Mouse (Mus musculus) CD4-positive, CD25-positive, alpha-beta regulatory T cell, adult 4 months (primary cell): Measurements from ENCODE around the gene Arhgef18. TPM values are rescaled to one million over a fixed set of nuclear protein-coding genes. Genes with fewer than 3 reads are reported as not detected.
A peak's percentile ranks its signal among the peaks of the same experiment; 100 is the strongest.

Experiments
- ATAC-seq: one replicate; pipeline ENCODE4 v1.8.0; 2017
- polyA plus RNA-seq, 2 experiments: library from polyadenylated mRNA; unstranded; fragments of 100-300 nt; shearing (Covaris generic); gene quantifications; one replicate each; pipeline ENCODE4 v1.2.1; 2017

The Arhgef18 gene
- polyA plus RNA-seq, 2 experiments from 2014 or later = 27.6 to 35.8 TPM

DNA sequence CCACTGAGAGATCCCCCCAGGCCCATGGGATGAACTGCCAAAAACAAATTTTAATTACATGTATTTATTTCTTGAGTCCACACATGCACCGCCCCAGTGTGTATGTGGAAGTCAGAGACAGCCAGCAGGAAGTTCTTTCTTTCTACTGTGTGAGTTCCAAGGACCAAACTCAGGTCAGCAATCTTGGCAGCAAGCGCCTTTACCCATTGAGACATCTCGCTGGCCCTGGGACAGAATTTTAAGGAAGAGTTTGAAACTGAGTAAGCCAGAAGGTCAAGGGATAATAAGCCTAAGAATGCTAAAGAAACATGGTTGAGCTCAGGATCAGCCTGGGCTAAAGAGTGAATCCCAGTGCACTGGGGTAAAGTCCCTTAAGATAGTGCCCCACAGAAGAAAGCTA, 4.8 kb downstream of the Arhgef18 start:
- ATAC-seq = no peak

DNA sequence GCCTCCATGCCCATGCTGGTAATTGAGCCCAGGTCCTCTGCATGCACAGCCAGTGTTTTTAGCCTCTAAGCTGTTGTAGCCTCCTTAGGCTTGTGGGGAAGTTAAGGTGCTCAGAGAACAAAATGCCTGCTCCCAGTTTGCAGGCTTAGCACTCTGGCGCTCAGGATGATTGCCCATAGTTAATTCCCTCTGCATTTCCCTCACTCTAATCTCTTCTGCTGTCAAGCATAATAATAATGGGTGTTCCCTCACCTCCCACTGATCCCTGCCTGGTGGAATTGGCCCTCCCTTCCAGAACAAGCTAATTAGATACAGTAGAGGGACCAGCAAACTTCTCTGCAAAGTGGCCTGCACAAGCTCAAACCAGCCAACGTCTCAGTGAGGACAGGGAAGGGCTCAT, 7.7 kb downstream of the Arhgef18 start:
- ATAC-seq = no peak

DNA sequence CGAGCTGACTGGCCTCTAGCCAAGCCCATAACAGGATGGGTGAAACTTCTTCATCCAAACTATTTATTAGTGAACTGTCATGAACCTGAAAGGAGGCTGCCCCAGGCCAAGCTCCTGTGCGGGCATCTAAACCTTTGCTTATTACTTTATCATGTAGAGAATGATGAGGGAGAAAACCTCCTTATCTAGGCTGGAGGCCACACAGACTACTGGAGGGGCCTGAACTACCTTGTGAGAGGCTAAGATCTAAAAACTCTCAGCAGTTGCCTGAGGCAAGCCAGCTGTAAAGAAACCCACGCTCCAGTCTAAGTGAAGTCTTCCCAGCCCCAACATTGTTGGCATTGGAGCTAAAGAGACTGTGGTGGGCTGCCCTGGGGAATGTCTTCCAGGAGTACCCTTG, 14.6 kb downstream of the Arhgef18 start:
- ATAC-seq = no peak

DNA sequence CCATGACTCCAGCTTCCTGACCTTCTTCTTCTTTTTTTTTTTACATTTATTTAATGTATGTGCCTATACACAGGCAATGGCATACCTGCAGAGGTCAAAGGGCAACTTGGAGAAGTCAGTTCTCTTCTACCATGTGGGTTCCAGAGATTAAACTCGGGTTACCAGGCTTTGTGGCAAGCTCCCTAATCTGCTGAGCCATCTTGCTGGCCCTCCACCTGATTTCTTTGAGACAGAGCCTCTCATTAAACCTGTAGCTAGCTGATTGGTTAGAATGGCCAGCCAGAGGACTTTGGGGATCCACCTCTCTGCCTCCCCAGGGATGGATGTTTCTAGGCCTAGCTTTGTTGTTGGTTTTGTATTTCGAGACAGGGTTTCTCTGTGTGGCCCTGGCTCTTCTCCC, 18.3 kb downstream of the Arhgef18 start:
- no peak for ATAC-seq

DNA sequence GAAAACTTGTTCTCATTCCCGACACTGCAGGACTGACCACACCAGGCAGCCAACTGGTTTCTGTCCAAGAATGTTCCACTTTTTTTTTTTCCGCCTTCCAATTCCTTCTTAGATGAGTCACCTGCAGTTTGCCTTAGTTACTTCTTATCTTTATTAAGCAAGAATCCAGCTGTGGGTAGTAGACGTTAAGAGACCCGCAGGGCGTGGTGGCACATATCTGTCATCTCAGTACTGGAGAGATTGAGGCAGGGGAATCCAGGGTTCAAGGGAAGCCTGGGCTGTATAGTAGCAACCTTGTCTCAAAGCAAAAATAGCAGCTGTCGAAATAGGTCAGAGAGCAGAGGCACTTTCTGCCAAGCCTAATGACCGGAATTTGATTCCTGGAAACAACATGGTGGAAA, 19.1 kb downstream of the Arhgef18 start:
- no peak for ATAC-seq

DNA sequence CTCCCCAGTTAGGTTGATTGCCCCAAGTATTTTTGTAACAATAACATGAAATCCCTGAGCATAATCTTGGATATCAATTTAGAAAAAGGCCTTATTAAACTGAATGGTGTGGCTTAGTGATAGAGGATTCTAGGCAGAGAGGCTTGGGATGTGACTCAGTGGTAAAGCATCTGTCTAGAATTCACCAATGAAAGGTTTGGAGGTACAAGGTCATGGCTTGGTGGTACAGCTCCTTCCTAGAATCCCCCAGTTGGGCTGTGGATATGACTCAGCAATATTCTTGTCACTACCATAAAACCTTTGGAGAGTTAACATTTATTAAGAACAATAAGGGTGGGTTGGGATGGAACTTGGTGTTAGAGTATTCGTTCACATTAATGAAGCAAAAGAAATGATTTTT, 20.0 kb downstream of the Arhgef18 start:
- ATAC-seq = no peak

DNA sequence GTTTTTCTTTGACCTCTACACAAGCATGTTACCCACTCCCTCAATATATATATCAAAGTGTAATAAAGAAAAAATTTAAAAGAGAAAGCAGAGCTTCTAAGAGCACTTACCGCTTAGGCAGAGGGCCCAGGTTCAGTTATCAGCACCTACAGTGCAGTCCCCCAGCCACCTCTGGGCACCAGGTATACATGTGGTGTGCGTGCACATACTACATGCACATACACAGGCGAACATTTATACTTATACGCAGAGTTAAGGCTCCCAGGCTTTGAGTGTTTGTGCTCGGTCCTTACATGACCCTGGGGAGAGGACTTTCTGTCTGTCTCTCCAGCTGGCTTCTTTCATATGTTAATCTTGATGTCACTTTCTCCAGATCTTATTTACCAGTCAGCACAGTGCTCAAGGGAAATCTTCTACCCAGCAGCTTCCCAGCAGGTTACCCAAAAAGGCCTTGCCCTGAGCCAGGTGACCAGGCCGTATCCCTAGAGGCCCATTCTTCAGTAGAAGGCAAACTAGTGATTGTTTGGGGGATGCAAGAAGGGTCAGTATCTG, 21.9 kb downstream of the Arhgef18 start:
- ATAC-seq = no peak

DNA sequence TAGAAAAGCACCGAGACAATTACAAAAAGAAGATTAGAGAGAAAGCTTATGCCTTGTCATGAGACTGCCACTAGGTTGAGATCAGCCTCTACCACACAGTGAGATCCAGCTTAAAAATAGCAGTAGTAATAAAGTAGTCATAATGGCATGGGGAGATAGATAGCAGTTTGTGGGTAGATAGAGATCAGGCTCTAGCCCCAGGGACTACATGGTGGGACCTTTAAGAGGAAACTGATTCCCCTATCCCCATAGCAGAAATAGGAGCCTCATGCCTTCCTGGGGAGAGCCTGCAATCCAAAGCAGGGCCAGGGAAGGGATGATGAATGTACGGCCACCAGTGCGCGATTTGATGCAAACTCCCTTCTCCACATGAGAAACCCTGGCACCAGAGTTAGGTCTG, 22.5 kb downstream of the Arhgef18 start:
- ATAC-seq = no peak

DNA sequence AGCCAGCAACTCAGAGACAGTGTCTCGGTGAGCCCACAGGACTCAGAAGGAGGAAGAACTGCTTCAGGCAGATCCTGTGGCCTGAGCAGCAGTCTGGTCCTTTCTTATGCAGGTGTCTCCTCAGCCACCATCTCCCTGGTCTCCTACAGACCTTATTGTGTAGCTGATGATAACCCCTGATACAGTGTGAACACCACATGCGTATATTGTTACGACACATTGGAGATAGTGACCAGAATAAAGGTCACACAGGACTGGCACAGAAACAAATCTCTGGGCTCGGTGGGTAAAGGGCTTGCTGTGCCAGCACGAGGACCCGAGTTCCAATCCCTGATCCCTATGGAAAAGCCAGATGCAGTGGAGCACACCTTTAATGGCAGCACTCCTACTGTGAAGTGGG, 22.9 kb downstream of the Arhgef18 start:
- ATAC-seq = no peak

DNA sequence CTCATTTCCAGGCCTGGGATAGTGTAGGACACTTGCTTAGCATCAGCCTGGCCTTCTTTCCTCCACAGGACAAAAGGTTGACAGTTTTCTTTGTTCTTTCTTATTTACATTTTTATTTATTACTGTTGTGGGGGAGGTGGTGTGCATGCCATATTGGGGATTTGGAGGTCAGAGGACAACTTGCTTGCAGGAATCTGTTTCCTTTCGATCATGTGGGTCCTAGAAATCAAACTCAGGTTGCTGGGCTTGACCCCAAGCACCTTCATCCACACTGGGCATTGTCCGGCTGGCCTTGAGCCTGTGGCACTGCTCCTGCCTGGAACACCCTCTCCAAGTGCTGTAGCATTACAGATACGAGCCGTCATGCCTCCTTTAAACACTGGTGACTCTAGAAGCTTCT, 24.0 kb downstream of the Arhgef18 start:
- no peak for ATAC-seq

DNA sequence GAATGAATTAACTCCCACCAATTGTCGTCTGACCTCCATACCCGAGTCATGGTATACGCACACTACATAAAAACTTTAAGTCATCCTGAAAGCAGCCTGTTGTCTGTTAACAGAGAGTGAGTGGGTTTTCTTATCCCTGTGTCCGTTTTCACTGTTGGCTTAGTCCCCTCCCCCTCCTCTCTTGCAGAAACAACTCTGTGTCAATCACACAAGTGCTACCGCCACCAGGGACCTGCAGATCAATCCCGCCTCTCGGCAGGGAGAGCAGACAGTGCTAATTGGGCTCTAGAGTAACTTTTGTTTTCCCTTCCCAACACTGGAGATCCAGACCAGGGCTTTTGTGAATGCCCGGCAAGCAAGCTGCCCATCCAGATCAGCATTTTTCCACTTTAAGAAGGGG, 24.6 kb downstream of the Arhgef18 start:
- ATAC-seq = no peak

DNA sequence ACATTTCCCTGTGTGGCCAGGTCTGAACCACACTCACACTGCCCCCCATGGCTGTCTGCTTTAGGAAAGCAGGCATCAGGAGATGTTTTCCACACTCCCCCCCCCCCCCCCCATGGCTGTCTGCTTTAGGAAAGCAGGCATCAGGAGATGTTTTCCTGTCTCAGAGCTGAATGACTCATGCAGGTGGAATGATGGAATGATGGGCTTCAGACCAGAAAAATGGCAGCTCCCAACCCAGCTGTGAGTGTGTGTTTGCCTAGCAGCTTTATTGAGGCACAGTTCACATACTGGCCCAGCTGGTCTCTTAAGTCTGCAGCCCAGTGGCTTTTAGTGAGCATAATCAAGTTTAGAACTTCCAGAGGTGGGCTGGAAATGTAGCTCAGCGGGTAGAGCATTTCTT, 25.3 kb downstream of the Arhgef18 start:
- ATAC-seq = no peak

DNA sequence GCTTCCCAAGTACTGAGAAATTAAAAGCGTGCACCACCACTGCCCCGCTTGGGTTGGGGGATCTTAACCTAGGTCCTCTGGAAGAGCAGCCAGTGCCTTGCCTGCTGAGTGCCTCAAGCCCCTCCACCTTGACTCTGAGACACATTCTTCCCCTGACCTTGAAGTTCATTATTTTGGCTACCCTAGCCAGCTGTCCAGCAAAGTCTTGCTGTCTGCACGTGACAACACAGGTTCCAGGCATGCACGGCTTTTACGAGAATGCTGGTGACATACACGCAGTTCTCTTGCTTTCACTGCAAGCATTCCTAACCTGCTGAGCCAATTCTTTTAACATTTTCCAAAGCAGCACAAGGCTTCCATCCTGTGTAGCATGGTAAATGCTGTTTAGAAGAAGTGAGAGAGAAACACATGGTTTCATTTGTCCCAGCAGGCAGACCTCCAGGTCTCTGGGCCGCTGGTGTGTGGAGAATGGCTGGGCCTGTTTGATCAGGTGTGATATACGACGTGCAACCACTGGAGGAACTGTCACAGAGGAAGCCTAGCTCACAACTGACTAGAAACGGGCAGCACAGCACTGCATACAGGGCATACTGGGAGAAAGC, 27.4 kb downstream of the Arhgef18 start:
- no peak for ATAC-seq

DNA sequence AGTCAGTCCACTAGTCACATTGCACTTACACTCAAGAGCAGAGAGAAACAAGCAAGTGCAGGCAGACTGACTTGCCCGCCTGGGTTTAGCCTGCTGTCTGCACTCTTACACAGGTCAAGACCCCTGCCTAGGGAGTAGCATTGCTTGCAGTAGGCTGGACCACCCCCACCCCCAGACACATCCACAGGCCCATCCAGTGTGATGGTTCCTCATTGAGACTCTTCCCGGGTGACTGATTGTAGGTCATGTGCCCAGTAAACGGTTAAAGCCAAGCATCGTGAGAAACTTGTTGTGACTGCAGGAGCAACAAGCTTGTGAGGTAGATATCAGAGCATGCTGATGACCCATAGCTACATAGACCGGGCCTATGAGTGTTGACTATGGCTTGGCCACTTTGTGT, 28.7 kb downstream of the Arhgef18 start:
- no peak for ATAC-seq

DNA sequence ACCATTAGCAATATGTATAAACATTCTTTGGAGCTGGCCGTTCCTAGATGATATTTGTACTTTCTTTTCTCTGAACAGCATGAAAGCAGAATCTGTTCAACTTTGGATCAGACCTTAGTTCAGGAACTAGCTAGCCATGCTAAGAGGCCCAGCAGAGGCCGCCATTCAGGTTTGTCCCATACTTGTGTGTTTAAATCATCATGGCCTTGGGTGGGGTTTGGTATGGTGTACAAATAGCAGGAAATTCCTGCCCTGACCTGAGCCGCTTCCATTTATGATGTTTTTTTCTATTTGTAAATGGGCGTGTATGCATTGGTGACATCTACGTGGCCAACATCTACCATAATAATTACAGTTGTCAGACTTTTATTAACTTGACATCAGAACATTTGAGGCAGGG, 32.4 kb downstream of the Arhgef18 start:
- no peak for ATAC-seq

DNA sequence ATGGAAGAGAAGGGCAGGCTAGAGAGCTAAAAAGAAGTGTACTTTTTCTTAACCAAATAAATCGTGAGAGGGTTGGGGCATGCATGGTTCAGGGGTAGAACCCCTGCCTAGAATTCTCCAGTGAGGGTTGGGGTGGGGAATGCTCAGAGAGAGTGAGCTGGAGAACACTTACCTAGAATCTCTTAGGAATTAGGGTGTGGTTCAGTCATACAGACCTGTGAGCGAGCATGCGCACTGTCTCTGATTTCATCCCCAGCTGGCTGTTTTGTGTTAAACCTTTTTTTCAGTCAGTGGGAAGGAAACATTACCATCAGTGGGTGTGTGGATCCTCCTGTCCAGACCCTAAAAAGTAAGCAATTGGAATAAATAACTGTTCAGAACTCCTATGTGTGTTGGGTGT, 33.4 kb downstream of the Arhgef18 start:
- ATAC-seq = no peak

DNA sequence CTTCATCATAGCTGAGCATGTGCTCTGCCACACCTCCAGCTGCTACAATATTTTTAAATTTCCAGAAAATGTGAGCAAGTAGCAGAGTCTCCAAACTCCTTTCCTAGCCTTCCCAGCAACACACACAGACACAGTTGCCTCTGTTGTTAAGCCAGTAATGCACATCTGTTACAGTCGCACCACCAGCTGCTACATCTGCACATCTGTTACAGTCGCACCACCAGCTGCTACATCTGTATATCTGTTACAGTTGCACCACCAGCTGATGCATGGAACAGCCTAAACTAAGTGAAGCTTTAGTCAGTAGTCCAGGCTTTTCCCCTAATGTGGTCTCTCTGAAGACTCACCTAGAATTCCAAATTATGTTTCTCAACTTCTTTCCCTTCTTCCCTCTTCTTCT, 35.6 kb downstream of the Arhgef18 start:
- ATAC-seq = no peak

DNA sequence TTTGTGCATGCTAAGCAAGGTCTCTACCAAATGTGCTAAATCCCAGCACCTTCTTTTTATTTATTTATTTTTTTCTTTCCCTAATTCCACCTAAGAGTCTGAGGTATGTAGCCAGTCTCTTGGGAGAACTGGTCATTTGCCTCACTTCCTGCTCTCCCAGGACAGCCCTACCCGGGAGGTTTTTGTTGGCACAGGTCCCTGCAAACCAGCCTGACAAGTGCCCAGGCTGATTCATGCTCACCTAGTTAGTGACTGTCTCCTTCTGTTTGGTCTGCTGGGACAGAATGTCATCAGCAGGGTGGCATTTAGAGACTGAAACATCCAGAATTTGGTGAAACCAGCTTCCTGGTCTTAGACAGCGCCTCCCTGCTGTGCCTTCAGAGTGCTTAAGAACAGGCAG, 37.2 kb downstream of the Arhgef18 start:
- ATAC-seq = no peak

DNA sequence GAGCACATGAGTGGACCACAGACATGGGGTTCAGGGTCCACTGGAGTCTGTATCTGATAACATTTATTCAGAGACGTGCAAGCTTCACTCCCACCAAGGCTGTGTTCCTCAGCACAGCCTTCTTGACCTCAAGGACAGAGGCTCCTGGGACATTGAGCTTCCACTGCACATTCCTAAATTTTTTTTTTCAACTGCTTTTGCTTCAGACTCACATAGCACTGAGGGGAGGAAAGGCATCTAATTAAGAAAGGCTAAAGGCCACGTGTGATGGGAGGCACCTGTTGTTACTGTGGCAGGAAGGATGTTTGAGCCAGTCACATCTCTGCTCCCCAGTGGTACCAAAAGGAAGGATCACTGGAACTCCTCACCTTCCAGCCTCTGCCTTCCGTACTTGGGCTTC, 38.3 kb downstream of the Arhgef18 start:
- ATAC-seq = no peak

DNA sequence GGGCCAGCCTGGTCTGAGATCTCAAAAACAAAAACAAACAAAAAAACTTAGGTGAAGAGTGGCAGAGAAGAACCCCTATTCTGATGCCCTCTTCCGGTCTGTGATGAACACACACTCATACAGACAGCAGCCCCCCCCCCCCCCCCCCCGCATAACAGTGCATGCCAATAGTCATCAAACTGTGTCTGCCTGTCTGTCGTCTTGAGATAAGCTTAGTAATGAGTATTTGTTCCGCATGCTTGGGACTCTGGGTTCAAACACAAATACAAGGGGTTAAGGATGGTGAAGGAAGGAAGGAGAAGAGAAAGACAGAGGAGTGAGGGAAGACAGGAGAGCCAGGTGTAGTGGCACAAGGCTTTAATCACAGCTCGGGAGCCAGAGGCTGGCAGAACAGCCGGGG, 43.7 kb downstream of the Arhgef18 start:
- no peak for ATAC-seq

DNA sequence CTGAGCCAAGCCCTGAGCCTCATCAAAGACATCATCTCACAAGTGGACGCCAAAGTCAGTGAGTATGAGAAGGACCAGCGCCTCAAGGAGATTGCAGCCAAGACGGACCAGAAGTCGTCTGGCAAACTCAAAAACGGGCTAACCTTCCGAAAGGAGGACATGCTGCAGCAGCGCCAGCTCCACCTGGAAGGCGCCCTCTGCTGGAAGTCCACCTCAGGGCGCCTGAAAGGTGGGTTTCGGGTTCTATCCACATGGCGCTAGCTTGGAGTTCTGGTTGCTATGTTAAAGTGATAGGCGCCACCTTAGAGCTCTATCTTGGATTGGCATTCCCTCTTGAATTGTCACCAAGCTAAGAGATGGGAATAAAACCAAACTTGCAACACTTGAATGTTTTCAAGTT, 46.7 kb downstream of the Arhgef18 start:
- ATAC-seq = peak; percentile 43

DNA sequence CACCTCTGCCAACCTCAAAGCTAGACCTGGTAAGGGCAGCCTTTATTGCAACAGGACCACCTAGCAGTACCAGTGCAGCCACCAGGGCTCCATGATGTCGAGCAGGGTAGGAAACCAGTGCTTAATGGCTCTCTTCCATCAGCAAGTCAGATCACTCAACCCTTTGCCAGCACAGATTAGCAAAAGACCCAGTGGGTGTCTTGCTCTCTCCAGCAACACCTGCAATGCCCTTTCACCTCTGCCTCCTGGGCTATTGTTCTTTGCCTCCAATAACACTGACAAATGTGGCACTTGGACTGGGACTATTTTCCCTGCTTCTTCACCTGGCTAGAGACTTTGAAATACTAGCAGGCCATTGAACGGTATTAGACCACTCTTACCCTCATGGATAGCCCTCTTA, 56.4 kb downstream of the Arhgef18 start:
- no peak for ATAC-seq

DNA sequence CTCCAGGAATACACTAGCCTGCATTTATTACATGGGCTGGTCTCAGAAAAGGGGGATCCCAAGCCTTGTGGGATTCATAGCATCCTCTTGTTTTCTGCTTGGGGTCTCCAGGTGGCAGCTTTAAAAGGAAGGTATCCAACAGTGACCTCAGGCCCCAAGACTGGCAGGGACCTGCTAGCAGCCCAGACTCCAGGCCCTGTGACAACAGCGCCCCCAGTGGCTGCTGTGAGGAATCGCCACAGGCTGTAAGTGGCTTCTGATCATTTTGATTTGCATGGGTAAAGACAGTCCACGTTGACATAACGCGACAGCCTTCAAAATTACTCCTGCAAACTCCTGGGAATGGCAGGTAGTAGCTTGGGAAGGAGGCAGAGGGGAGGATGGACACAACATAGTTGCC, 57.9 kb downstream of the Arhgef18 start:
- ATAC-seq = peak; percentile 67

DNA sequence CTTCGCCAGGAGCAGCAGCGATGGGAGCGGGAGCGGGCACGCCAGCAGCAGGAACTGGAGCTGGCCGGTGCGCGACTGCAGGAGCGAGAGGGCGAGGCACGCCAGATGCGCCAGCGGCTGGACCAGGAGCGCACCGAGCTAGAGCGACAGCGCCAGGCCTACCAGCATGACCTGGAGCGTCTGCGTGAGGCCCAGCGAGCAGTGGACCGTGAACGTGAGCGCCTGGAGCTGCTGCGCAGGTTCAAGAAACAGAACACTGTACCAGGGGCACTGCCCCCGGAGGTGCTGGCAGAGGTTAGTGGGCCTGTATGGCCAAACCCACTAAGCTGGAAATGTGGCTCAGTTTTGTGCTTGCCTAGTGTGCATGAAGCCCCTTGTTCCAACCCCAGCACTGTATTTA, 59.2 kb downstream of the Arhgef18 start:
- ATAC-seq = no peak

DNA sequence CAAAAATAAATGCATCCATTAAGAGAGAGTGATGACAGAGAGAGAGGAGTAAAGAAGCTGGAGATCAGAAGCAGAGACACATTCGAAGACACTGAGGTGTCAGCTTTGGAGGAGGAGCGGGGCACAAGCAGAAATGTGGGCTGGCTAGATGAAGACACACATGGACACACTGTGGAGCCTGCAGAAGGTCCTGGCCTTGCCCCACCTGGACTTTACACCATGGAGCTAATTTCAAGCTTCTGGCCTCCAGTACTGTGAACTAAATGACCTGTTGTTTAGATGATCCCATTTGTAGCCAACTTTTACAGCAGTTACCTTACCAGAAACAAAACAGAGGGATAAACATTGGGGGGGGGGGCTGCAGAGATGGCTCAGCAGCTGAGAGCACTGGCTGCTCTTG, 70.4 kb downstream of the Arhgef18 start:
- no peak for ATAC-seq
